8 mouse cellular contexts compared by ENCODE assay signal in the genomic region with DNA sequence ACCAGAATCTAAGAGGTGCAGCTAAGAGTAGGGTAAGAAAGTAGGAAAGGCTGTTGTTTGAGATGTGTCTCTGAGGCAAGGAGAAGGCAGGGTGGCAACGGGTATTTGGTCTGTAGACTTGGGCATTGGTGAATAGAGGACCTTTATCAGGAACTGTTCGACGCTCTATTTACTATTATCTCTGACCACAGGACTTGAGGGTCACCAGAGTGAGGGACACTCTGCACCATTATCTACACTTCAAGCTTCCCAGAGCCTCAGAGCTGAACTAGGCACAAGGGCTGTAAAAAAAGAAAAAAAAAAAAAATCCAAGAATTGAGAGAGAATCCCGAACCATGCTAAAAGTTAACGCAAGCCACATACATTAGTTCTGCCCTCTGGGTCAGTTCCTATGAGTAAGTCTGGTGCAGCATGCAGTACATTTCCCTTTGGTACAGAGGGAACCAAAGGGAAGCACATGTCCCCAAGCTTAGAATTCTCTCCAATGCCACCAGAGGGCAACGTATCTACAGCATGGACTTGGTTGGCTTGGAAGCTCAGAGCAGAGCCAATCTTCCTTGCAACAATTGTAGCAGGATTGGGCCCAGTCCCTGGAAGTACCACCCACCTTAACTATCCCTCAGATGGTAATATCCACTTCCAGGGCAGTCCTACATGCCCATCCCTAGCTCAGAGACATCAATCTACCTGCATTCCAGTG. TPM values are rescaled to one million over a fixed set of nuclear protein-coding genes. Genes with fewer than 3 reads are reported as not detected.
DNase-seq lines count a peak whose midpoint lies in the region; ATAC-seq and TF ChIP-seq lines count a peak whose summit lies in the region.

No protein-coding gene starts in this region.

- no peak overlapping the region for H3K4me3 ChIP-seq in bone marrow macrophage, adult 2 months (ENCODE audit: insufficient read depth, low read length)

- no peak for DNase-seq in frontal cortex, postnatal 25 days (ENCODE audit: low spot score in 2 of 2)
- peak; percentile 57 for DNase-seq in fibroblast of lung, adult 2 months (ENCODE audit: low read depth)
- peak; percentile 76 for DNase-seq in heart, postnatal 4 days
- peak; percentile 81 for DNase-seq in layer of hippocampus, adult 9-11 months
- DNase-seq in lung, postnatal 10 days, result peak; percentile 88
- peak; percentile 80 to 82 for DNase-seq in right cerebral cortex, postnatal 10 days (ENCODE audit: low spot score in 2 of 2)

- peak; percentile 95 for ATAC-seq in frontal cortex, adult (ENCODE audit: low TSS enrichment)

- H3K27ac ChIP-seq in bone marrow macrophage, adult 2 months (ENCODE audit: insufficient read depth, low read depth, low read length), result no peak overlapping the region

- no peak for TF ChIP-seq POLR2A in bone marrow macrophage, adult 2 months (IDR thresholded peaks at IDR 0.05; ENCODE audit: borderline replicate concordance, low read depth, low read length)

- peaks cover 2% of the 10 kb centered on the region; the same call in 1 of the 2 replicates for H3K4me1 ChIP-seq in bone marrow macrophage, adult 2 months (ENCODE audit: control insufficient read depth, insufficient read depth, low read length)

- TF ChIP-seq CTCF in bone marrow macrophage, adult 2 months (IDR thresholded peaks at IDR 0.05; ENCODE audit: low read depth, low read length), result 0 out of 2 replicates have a peak, but pooled peaks have one; percentile 39

RNA-seq across cellular contexts. Expression of gene Rhebl1, which starts 2.3 kb away (rescaled TPM):
- polyA plus RNA-seq in bone marrow macrophage, adult 2 months (2012; ENCODE audit: insufficient read depth, insufficient read length, missing spikeins), result 9.8 and 11.8 TPM in 2 replicates
- 1 to 10 TPM; 2.0 TPM for total RNA-seq in heart, postnatal 4 days (2021)

RNA-seq across cellular contexts. Expression of gene Dhh, which starts 6.3 kb away (rescaled TPM):
- polyA plus RNA-seq in bone marrow macrophage, adult 2 months (2012; ENCODE audit: insufficient read depth, insufficient read length, missing spikeins), result not detected in 2 replicates
- 1 to 10 TPM; 2.7 to 3.5 TPM for total RNA-seq in heart, postnatal 4 days (2021)

RNA-seq across cellular contexts. Expression of gene Kmt2d, which starts 21.1 kb away (rescaled TPM):
- polyA plus RNA-seq in bone marrow macrophage, adult 2 months (2012; ENCODE audit: insufficient read depth, insufficient read length, missing spikeins), result 69.1 and 75.3 TPM in 2 replicates
- 10 to 100 TPM; 65.6 to 67.2 TPM for total RNA-seq in heart, postnatal 4 days (2021)

RNA-seq across cellular contexts. Expression of gene Lmbr1l, which starts 26.0 kb away (rescaled TPM):
- 22.0 and 25.7 TPM in 2 replicates for polyA plus RNA-seq in bone marrow macrophage, adult 2 months (2012; ENCODE audit: insufficient read depth, insufficient read length, missing spikeins)
- total RNA-seq in heart, postnatal 4 days (2021), result 10 to 100 TPM; 14.1 to 15.9 TPM

RNA-seq across cellular contexts. Expression of gene Tuba1b, which starts 42.3 kb away (rescaled TPM):
- polyA plus RNA-seq in bone marrow macrophage, adult 2 months (2012; ENCODE audit: insufficient read depth, insufficient read length, missing spikeins), result 872 and 1,013 TPM in 2 replicates
- total RNA-seq in heart, postnatal 4 days (2021), result 100 to 1,000 TPM; 873 to 889 TPM

Comparison
In these comparisons a context has a peak if more than half of its experiments do, and no peak if none do; other contexts are left out.
1. DNase-seq: peak in fibroblast of lung, adult 2 months (single experiment), heart, postnatal 4 days (single experiment), layer of hippocampus, adult 9-11 months (single experiment), lung, postnatal 10 days (single experiment) and right cerebral cortex, postnatal 10 days (2 of 2); none in frontal cortex, postnatal 25 days (0 of 2).